25 mouse cellular contexts compared by ENCODE assay signal in genomic region chr19:3554785-3555184, GRCm38 (mm10).
"Had no signal": no experiment of that assay in that cellular context is flagged by ENCODE, and none has a peak within 500 bp of the region (broad histone marks: within the 10 kb centered on the region; RNA-seq: fewer than 3 reads in every experiment).

No protein-coding gene starts in this region.

- H3K27me3 ChIP-seq: heart, embryonic 12.5 days; hindbrain, embryonic 12.5 days; intestine, embryonic 15.5 days; limb, embryonic 13.5 days; limb, embryonic 15.5 days had no signal

- H3K27ac ChIP-seq: heart, embryonic 10.5 days; hindbrain, embryonic 10.5 days; hindbrain, embryonic 12.5 days; hindbrain, embryonic 14.5 days; intestine, embryonic 15.5 days; limb, embryonic 13.5 days; limb, embryonic 15.5 days; liver, embryonic 14.5 days had no signal

- H3K4me1 ChIP-seq: hindbrain, embryonic 10.5 days; hindbrain, embryonic 12.5 days; limb, embryonic 15.5 days had no signal

- H3K36me3 ChIP-seq: heart, embryonic 12.5 days; intestine, embryonic 15.5 days; limb, embryonic 15.5 days had no signal

- H3K4me2 ChIP-seq: heart, embryonic 12.5 days; hindbrain, embryonic 12.5 days; hindbrain, embryonic 14.5 days; intestine, embryonic 15.5 days; limb, embryonic 13.5 days; limb, embryonic 15.5 days; liver, embryonic 11.5 days had no signal

- DNase-seq: gastrocnemius, postnatal 10 days; gastrocnemius, postnatal 25 days; heart, adult 18-20 months; heart, postnatal 10 days; heart, postnatal 4 days; kidney, adult 18-20 months; kidney, adult 8-10 months; kidney, postnatal 10 days; kidney, postnatal 36 days; layer of hippocampus, adult 9-11 months; layer of hippocampus, postnatal 36 days; left cerebral cortex, postnatal 4 days had no signal

- H3K9me3 ChIP-seq: heart, embryonic 10.5 days; heart, embryonic 12.5 days; intestine, embryonic 15.5 days; limb, embryonic 15.5 days had no signal

- ATAC-seq: hindbrain, embryonic 16.5 days; inflammation-experienced regulatory T-cells, adult 6 months; intestine, embryonic 15.5 days; intestine, postnatal 0 days had no signal

- H3K4me3 ChIP-seq: heart, embryonic 10.5 days; heart, embryonic 12.5 days; hindbrain, embryonic 10.5 days; hindbrain, embryonic 12.5 days; intestine, embryonic 15.5 days; limb, embryonic 13.5 days; limb, embryonic 15.5 days had no signal

- H3K9ac ChIP-seq: heart, embryonic 12.5 days; hindbrain, embryonic 12.5 days; hindbrain, embryonic 14.5 days; intestine, embryonic 15.5 days; limb, embryonic 13.5 days; limb, embryonic 15.5 days; liver, embryonic 14.5 days had no signal
